Mouse (Mus musculus): ENCODE results near the gene Nrip3.

Nrip3 gene

DNA sequence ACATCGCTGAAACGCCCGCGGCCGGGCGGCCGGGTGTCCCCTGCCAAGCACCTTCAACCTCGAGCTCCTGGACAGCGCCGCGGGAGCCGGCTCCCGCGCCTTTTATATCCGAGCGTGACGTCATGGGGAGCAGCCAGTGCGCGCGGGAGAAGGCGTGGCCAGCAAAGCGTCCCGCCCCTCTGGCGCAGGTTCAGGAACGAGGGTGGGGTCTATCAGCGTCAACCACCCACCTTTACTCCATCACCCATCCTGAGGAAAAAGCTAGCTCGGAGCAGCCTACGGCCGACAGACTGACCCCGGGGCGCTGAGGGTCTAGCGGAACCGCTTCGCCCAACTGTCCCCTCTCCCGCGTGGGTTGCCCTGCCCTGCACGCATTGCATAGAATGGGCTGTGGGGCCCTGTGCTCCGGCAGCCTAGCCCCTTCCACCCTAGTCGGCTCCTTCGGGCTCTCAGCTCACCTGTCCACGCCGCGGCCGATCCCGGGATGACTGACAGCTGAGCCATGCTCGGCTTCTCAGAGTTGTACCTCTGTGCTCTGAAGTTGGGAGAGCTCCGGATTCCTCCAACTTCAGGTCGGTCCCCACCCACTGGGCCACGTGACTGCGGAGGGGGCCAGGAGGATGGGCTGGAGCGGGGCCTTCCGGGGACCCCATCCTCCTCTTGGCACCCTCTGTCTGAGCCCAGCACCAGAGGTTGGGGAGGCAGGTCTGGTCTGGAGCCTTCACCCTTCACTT lies at the start of gene Nrip3:
Gene Nrip3, minus strand, starts transcription at position 556 of the 734 bp plus-strand sequence.
- in situ Hi-C loops (cut with MboI, MseI): loop anchor here (10.0 kb wide), 1 partner anchor 443 kb away; the partner anchor contains the start of gene Swap70

DNA sequence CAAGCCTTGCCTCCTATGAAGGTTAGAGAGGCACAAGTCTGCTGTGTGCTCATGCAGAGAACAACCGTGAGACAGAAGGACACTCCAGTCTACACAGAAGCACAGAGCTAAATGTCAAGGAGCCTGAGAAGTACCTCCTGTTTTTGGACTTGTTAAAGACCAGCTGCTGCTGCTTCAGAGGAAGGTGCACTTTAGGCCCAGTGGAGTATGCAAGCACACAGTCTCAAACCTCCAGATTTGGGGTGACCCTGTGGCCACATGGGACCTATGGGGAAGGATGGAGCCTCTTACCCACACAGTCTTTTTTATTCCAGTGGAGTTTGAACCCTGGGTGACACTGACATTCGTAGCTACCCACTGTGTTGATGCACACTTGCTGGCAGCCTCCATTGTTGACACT lies 49.6 kb upstream of the Nrip3 start:
- in situ Hi-C loops (cut with MboI, MseI): no loop called here

DNA sequence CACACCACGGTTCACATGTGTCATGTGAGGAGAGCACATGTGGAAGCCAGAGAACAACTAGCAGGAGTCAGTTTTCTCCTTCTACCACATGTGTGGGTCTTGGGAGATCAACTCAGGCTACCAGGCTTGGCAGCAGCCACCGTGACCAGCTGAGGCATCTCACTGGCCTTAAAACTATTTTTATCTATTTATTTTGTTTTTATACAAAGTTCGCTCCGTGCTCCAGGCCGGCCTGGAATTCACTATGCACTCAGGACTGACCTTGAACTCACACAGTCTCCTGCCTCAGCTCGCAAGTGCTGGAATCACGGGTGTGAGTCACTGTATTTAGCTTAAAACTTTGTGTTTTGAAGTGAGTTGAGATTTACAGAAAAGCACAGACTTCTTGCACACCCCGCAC lies 45.1 kb upstream of the Nrip3 start:
- in situ Hi-C loops (cut with MboI, MseI): no loop called here

DNA sequence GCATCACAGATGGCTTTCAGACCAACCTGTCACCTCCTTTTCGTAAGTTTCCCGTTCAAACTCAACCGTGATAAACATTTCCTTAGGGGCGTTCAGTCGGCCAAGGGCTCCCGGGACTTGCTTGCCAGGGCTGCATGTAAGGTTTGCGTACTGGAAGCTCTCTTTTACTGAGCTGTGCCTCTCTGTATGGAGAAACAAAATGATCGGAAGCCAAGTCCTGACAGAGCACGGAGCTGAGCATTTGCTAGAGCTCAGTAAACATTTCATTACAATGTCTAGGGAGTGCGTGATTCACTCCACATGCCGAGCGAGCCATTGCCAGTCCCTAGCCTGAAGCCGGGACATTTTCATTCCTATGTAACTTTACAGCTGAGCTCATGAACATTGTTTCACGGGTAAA lies 43.5 kb upstream of the Nrip3 start:
- in situ Hi-C loops (cut with MboI, MseI): no loop called here

DNA sequence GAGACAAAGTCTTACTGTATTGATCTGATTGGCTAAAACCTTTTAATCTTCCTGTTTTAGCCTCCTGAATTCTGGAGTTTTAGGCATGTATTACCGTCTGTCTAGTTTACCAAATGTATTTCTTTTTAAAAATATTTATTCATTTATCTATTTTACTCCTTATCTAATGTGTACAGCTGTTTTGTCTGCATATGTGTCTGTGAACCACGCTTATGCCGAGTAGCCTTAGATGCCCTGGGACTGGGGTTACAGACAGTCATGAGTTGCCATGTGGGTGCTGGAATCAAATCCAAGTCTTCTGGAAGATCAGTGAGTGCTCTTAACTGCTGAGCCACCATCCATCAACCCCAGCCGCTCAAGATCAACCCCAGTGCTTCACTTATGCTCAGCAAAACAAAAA lies 36.8 kb upstream of the Nrip3 start:
- in situ Hi-C loops (cut with MboI, MseI): no loop called here

DNA sequence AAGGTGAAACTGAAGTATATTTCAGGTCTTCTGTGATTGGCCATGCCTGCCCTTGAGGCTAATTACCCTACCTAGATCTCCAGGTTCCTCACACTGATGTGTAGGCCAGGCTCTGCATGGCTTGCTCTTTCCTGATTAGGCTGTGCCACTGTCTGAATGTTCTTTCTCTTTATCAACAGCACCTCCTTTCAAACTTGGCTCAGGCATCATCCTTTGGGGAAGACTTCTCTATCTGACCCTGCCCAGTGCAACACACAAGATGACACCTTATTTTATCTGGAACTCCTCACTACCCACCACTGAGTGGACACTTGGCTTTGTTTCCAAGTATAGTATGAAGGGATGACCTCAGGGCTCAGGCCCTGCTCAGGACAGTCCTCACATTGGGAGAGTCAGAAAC lies 36.1 kb upstream of the Nrip3 start:
- in situ Hi-C loops (cut with MboI, MseI): no loop called here

DNA sequence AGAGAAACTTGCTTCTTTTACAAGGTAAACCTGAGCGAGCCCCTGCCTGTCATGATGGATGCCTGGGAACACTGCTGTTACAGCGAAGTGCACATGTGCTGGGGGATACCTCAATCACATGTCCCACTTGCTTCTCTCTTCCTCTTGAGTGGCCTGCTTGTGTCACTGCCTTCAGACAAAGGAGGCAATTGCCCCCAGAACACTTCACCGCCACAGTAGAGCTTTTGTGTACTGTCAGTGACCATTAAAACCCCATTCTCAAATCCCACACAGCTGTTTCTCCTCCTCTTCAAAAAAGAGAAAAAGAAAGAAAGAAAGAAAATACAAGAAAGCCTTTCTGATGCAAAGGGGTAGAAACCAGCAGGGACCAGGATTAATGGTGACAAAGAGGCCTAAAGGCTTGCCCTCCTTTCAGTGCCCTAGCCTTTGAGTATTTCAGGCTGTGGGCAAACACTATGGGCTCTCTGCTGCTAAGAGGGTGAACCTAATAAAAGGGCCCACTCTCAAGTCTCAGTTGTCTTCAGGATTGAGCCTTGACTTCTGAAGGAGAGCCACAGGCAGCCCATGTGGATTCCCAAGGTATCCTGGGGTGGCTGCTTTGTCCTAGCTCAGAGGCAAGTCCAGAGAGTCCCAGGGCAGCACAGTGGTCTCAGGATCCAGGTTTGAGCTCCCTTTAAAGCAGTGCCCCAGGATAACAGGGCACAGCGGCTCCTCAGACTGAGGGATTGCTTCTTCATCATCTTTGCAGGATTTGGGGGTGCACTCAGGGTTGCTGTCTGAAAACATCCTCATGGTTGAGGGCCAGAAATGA lies 31.7 kb upstream of the Nrip3 start:
- in situ Hi-C loops (cut with MboI, MseI): no loop called here

DNA sequence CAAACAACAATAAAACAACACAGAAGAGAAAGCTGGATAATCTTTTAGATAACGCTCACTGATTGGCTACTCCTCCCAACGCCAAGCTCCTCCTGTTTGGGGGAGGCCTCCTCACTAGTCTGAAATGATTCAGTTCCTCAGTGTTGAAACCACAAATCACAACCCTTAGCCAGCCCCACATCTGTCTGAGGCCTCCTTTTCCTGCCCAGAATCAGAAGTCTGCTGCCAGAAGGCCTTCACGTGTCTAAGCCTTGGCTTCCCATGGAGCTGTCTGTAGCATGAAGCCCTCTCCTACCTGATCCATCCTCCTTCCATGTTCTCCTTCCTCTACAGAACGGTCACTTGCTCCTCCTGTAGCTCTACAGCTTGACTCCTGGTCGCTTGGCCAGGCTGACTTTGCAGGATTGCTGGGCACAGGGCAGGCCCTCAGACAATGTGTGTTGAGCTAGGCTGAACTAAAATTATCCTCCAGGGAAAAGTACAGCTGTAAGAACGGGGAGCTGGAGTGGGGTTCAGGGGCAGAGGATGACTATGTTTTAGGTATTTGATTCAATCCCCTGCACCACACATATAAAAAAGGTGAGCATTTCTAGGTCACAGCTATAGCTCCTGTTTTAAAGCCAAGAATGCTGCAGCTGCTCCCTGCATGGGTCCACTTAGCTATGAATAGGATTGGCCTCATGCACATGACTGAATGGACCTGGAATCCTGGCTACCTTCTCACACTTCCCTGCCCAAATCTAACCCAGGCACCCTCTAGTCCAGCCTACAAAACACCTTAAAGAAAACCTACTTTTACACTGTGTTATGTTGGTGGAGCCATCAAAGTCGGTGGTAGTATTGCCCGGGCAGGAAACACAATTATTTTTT lies 26.0 kb upstream of the Nrip3 start:
- in situ Hi-C loops (cut with MboI, MseI): no loop called here

DNA sequence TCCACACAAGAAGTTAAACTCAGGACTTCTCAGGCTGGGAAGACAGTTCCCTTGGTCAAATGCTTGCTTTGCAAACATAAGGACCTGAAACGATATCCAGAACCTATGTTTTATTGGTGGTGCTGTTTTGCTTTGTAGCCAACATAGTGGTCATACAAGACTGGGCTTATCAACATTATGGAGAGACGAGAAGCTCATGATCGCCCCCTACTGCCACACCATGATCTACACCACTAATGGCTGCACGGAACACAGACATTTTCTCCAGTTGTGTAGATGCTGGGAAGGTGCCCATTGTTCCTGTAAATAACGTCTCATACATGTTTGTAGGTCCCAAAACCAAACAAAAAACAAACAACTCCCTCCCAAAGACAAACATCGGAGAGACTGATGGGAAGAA lies 23.0 kb upstream of the Nrip3 start:
- in situ Hi-C loops (cut with MboI, MseI): no loop called here

DNA sequence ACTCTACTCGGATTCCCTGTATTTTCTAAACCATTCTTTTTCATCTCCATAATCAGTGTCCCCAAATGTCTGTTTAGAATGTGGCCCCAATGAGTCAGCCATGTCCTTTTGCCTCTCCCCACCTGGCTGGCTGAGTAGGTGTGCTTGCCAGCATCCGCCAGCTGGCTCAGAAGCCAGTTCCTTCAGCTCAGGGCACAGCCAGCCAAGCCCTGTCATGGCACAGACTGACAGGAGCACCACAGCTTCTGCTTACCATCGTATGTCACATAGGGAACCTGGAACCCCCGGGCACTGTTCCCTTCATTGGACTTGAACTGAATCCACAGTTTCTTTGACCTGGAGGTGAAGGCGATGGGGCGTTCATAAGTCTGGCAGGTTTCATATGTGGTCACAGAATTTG lies 22.5 kb upstream of the Nrip3 start:
- in situ Hi-C loops (cut with MboI, MseI): no loop called here

DNA sequence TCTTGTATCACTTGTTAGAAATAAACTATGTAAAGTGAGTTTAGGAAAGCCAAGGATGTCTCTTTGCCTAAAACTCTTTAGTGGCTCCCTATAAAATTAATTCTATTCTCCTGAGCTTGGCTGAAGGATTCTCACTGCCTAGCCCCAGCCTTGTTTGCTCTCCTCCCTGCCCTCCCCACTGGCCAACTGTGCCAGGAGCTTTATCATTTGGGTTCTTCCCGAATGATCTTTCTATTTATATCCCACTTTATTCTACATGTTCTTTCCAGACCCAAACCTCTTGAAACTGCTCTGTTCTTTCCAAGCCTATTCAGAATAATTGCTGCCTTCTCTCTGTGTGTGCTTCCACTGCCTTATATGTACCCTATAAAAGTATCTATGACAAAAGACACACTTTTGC lies 21.7 kb upstream of the Nrip3 start:
- in situ Hi-C loops (cut with MboI, MseI): no loop called here

DNA sequence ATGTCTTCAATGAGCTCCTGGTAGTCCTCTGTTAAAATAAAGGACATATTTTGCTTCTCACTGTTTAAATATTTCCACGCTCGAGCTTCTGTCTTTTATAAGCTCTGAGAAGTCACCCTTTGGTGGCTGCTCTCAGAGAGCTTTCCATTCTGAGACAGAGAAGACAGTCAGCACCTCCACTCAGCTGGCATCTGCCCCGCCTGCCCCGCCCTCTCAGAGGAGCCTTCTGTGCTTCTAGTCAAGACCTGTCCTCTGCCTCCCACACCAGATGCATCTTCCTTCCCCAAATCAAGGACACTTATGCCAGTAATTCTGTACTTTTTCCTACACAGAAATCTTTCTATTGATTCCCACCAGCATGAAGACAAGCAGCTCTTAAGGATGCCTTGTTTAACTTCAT lies 18.8 kb upstream of the Nrip3 start:
- in situ Hi-C loops (cut with MboI, MseI): no loop called here

DNA sequence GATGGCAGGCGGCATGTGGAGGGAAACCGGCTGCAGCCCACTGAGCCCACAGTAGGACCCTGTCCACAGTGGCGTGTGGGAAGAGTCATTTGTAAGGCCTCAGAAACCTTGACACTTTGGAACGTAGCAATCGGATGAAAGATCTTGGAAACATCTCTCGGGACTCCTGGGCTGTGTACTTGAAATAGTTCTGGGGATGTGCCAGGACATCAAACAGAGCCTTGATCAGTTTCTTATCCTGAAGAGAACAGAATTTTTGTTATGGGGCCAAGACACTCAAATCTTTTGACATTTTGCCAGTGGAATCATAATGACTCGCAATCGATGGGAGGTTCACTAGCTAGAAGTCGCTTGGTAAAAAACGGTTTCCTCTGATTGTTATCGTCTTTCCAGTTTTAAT lies 17.3 kb upstream of the Nrip3 start:
- in situ Hi-C loops (cut with MboI, MseI): no loop called here

DNA sequence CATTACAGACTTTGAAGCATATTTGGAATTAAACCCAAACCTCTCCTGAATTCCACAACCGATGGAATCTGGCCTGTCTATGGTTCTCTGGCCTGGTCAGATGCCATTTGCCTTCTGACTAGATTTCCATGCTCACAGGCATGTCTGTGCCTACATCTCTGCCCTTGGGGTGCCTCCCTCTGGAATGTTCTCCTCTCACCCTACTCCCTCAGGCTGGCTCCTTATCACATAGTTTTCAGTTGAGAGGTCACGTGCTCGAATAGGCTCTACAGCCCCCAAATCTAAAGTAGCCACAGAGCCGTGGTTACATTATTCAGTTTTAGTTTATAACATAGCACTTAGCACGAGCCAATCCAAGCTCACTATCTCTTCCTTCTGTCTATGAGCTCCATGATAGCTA lies 13.7 kb upstream of the Nrip3 start:
- in situ Hi-C loops (cut with MboI, MseI): no loop called here

DNA sequence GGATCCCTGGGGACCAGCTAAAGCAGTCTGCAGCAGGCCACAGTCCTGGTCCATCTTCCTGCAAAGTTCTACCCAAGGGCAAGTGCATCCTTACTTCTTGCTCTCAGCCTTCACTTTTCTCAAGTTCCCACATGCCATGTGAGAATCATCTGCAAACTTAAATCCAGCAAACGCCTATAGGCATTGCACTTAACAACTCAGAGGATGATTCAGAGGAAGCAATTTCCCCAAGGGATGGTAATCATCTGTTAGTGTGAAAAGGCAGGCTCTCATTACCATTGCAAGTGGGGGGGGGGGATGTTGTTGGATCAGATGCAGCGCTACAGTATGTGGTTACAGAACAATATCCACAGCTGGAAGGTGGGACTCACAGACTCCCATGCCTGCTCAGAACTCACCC lies 12.7 kb upstream of the Nrip3 start:
- in situ Hi-C loops (cut with MboI, MseI): no loop called here

DNA sequence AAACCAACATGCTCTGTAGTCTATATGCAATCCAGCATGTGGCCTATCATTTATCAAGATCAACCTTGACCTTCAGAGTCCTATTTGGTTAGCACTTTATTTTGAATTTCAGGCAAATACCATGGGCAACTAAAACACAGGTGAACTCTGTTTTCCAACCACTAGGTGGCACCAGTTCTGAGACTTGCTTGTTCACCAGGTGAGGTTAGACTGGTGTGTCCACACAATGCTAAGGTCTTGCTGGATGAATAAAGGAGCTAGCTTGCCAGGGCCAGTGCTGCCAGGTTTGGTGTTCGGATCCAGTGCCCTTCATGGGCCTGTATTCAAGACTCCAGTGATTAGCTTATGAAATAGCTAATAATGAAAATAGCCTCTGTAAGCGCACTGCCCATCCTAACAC lies 10.9 kb upstream of the Nrip3 start:
- in situ Hi-C loops (cut with MboI, MseI): no loop called here

DNA sequence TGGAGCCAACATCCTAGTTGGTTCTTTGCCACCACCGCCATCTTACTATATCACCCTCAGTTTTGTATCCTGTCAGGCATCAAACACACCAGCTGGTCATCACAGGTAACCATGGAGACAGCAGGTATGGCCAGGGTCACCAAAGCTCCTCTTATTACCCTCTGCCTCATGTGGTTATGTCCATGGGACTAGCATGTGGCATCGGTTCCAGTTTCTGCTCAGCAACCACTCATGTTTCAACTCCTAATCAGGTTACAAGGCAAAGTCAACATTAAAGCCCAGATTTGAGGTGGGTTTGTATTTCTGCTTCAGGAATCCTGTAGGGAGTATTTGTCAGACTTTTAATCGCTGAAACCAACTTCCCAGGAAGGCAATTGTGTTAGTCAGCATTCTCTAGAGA lies 9.0 kb upstream of the Nrip3 start:
- in situ Hi-C loops (cut with MboI, MseI): no loop called here

DNA sequence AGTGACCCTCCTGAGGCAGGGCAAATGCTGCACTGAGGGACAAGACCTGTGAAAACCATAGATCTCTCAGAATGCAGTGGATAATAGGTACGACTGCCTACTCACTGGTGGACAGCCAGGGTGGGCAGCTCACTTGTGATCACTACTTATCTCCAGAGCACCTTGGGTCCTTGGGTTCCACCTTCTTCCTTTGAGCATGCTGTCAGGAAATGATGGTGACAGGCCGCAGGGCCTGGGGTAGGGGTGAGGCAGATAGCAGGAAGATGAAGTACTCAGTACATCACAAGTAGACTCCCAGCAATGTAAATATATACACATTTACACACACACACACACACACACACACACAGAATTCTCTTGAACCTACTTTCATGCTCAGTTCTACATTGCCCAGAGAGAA lies 6.0 kb upstream of the Nrip3 start:
- in situ Hi-C loops (cut with MboI, MseI): loop anchor here (10.0 kb wide), 1 partner anchor 437 kb away; the partner anchor contains the start of gene Swap70

DNA sequence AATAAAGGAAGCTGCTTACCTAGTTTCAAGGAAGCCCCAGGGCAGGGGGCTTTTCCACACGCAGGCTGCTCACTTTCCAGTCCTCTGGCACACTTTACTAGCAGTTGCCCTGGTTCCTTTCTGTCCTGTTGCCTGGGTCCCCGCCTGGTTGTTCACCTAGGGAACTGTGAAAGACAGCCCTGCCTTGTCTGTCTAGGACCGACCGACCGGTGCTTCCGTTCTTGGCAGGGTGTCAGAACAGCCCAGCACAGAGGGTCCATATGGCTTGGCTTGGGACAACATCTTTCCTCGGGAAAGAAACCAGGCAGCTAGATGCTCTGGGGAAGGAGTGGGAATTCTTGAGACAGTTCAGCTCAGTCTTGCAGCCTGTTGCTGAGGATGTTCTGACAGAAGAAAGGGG lies 1.5 kb upstream of the Nrip3 start:
- in situ Hi-C loops (cut with MboI, MseI): loop anchor here (10.0 kb wide), 1 partner anchor 442 kb away; the partner anchor contains the start of gene Swap70

DNA sequence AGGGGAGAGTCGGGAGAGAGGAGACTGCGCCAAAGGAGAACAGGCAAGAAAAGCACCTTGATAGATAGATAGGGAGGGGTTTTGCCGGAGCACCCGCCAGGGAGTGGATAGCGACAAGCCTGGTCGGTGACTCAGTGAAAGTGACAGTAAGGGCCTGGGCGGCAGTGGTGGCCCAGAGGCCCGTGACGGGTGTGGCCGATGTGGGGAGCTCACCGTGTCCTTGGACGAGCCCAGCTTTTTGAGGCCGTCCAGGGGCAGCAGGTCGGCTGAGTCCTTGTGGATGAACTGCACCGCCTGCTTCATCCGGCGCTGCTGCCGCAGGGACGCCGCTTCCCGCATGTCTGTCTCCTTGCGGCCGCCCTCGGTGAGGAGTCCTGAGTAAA lies 747 bp downstream of the Nrip3 start:
- in situ Hi-C loops (cut with MboI, MseI): loop anchor here (10.0 kb wide), 1 partner anchor 444 kb away; the partner anchor contains the start of gene Swap70

DNA sequence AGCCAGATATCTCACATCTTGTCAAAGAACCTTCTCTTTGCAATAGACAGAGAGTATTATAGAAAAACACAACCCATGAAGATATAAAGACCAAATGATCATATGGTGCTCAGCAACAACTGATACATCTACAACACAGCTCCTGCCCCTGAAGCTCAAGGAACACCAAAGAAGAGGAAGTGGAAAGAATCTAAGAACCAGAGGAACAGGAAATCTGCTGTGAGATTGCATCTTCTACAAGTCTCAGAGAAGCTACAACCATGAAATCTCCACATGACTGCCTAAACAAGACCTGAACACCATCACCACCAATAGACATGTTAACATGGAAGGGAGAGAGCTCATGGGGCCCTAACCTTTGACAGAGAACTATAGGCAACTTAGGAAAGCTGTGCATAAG lies 9.6 kb downstream of the Nrip3 start:
- in situ Hi-C loops (cut with MboI, MseI): no loop called here
